13 mouse cellular contexts compared by ENCODE assay signal in genomic region chr16:33677901-33678300, GRCm38 (mm10). TPM values are rescaled to one million over a fixed set of nuclear protein-coding genes. Genes with fewer than 3 reads are reported as not detected.
DNase-seq lines count a peak whose midpoint lies in the region; ATAC-seq and TF ChIP-seq lines count a peak whose summit lies in the region.
"Had no signal": no experiment of that assay in that cellular context is flagged by ENCODE, and none has a peak within 500 bp of the region (broad histone marks: within the 10 kb centered on the region; RNA-seq: fewer than 3 reads in every experiment).

No protein-coding gene starts in this region.

- TF ChIP-seq CTCF in lung, postnatal 0 days (IDR thresholded peaks at IDR 0.05) = no peak
- no peak for TF ChIP-seq CTCF in hindbrain, postnatal 0 days (IDR thresholded peaks at IDR 0.05; ENCODE audit: low read depth)

- peak; percentile 42; the same call in 1 of the 2 replicates for TF ChIP-seq EP300 in lung, postnatal 0 days (IDR thresholded peaks at IDR 0.05)

- H3K27ac ChIP-seq in midbrain, embryonic 10.5 days (replicated peaks) = peak overlapping the region; percentile 60
- H3K27ac ChIP-seq in midbrain, embryonic 14.5 days (replicated peaks; ENCODE audit: low read depth, low read length) = no peak overlapping the region
- peak overlapping the region; percentile 82 for H3K27ac ChIP-seq in lung, postnatal 0 days (ENCODE audit: low read length)
- H3K27ac ChIP-seq in hindbrain, postnatal 0 days = no peak overlapping the region
- H3K27ac ChIP-seq: embryonic facial prominence, embryonic 10.5 days; hindbrain, embryonic 14.5 days had no signal

- H3K27me3 ChIP-seq in midbrain, embryonic 10.5 days (ENCODE audit: low read depth, poor library complexity, severe bottlenecking) = no peaks in the 10 kb centered on the region
- H3K27me3 ChIP-seq in midbrain, embryonic 14.5 days (ENCODE audit: control insufficient read depth, insufficient read depth, low read length) = no peaks in the 10 kb centered on the region
- no peaks in the 10 kb centered on the region for H3K27me3 ChIP-seq in lung, postnatal 0 days (replicated peaks; ENCODE audit: insufficient read depth, low read length)
- no peaks in the 10 kb centered on the region for H3K27me3 ChIP-seq in hindbrain, postnatal 0 days (ENCODE audit: insufficient read depth, low read length)

- DNase-seq in adrenal gland, adult 2 months = peak; percentile 39
- no peak for DNase-seq in adrenal gland, adult 18-20 months (ENCODE audit: low spot score in 2 of 2)
- DNase-seq in midbrain, embryonic 10.5 days (ENCODE audit: low spot score) = no peak
- no peak for DNase-seq in midbrain, embryonic 14.5 days
- peak; percentile 77 for DNase-seq in lung, postnatal 0 days (ENCODE audit: low spot score)
- DNase-seq in hindbrain, postnatal 0 days (ENCODE audit: low spot score) = no peak
- no peak for DNase-seq in ovary, postnatal 14 days (ENCODE audit: low spot score)
- DNase-seq: cerebellum, adult 9-10 months; kidney, adult 8-10 months had no signal

- no peak overlapping the region for H3K4me3 ChIP-seq in midbrain, embryonic 10.5 days
- H3K4me3 ChIP-seq in midbrain, embryonic 14.5 days (replicated peaks; ENCODE audit: low read depth, low read length) = no peak overlapping the region
- H3K4me3 ChIP-seq in lung, postnatal 0 days (ENCODE audit: low read depth, low read length) = no peak overlapping the region
- H3K4me3 ChIP-seq in hindbrain, postnatal 0 days (ENCODE audit: low read length) = no peak overlapping the region
- H3K4me3 ChIP-seq: embryonic facial prominence, embryonic 10.5 days; layer of hippocampus, adult 2 months had no signal

- H3K9me3 ChIP-seq in midbrain, embryonic 10.5 days (replicated peaks) = 0 out of 2 replicates have a peak, but pooled peaks cover 3% of the 10 kb centered on the region
- H3K9me3 ChIP-seq in midbrain, embryonic 14.5 days (ENCODE audit: control insufficient read depth, low read length) = no peaks in the 10 kb centered on the region
- no peaks in the 10 kb centered on the region for H3K9me3 ChIP-seq in lung, postnatal 0 days (ENCODE audit: low read length)
- no peaks in the 10 kb centered on the region for H3K9me3 ChIP-seq in hindbrain, postnatal 0 days (ENCODE audit: low read length)
- H3K9me3 ChIP-seq: embryonic facial prominence, embryonic 10.5 days had no signal

- H3K36me3 ChIP-seq in midbrain, embryonic 10.5 days = no peaks in the 10 kb centered on the region
- H3K36me3 ChIP-seq in midbrain, embryonic 14.5 days (ENCODE audit: control insufficient read depth, insufficient read depth, low read length) = no peaks in the 10 kb centered on the region
- H3K36me3 ChIP-seq in lung, postnatal 0 days (ENCODE audit: insufficient read depth, low read length) = no peaks in the 10 kb centered on the region
- no peaks in the 10 kb centered on the region for H3K36me3 ChIP-seq in hindbrain, postnatal 0 days (ENCODE audit: insufficient read depth, low read length)
- H3K36me3 ChIP-seq: embryonic facial prominence, embryonic 10.5 days had no signal

- WGBS in midbrain, embryonic 10.5 days = 89% methylated on average over 5 of the region's 5 CpGs
- 91% methylated on average over 5 of the region's 5 CpGs for WGBS in midbrain, embryonic 14.5 days
- WGBS in lung, postnatal 0 days = 49% methylated on average over 5 of the region's 5 CpGs
- 90% methylated on average over 5 of the region's 5 CpGs for WGBS in hindbrain, postnatal 0 days

- ATAC-seq in midbrain, embryonic 14.5 days (ENCODE audit: low FRiP score, low TSS enrichment) = no peak
- peak; percentile 22 for ATAC-seq in lung, postnatal 0 days
- ATAC-seq in hindbrain, postnatal 0 days = no peak
- no peak for ATAC-seq in erythroid progenitor cell, adult 5-6 weeks (replicated peaks; ENCODE audit: low FRiP score, poor library complexity, severe bottlenecking)

- H3K9ac ChIP-seq in midbrain, embryonic 14.5 days (replicated peaks; ENCODE audit: low read length) = no peak overlapping the region
- H3K9ac ChIP-seq in lung, postnatal 0 days (replicated peaks; ENCODE audit: low read depth) = no peak overlapping the region
- no peak overlapping the region for H3K9ac ChIP-seq in hindbrain, postnatal 0 days (replicated peaks; ENCODE audit: low read length)
- H3K9ac ChIP-seq: hindbrain, embryonic 14.5 days had no signal

- H3K4me1 ChIP-seq in midbrain, embryonic 10.5 days = peaks cover 42% of the 10 kb centered on the region
- H3K4me1 ChIP-seq in midbrain, embryonic 14.5 days (ENCODE audit: control insufficient read depth, insufficient read depth, low read length) = peaks cover 5% of the 10 kb centered on the region; the same call in 1 of the 2 replicates
- peaks cover 20% of the 10 kb centered on the region for H3K4me1 ChIP-seq in lung, postnatal 0 days (ENCODE audit: insufficient read depth, low read depth, low read length)
- no peaks in the 10 kb centered on the region for H3K4me1 ChIP-seq in hindbrain, postnatal 0 days (ENCODE audit: insufficient read depth, low read length)

- H3K4me2 ChIP-seq in midbrain, embryonic 14.5 days (ENCODE audit: low read length) = no peak overlapping the region
- no peak overlapping the region for H3K4me2 ChIP-seq in lung, postnatal 0 days (replicated peaks; ENCODE audit: low read depth, low read length)
- no peak overlapping the region for H3K4me2 ChIP-seq in hindbrain, postnatal 0 days (ENCODE audit: low read depth, low read length)
- H3K4me2 ChIP-seq: hindbrain, embryonic 14.5 days had no signal

RNA-seq across cellular contexts. Expression of gene Heg1, which starts 6.3 kb away (rescaled TPM):
- total RNA-seq in adrenal gland, adult 2 months (2021) = 10 to 100 TPM; 51.5 to 80.5 TPM
- 25.3 and 32.6 TPM in 2 replicates for polyA plus RNA-seq in adrenal gland, adult 2 months (2012; rRNA removed)
- total RNA-seq in adrenal gland, adult 18-20 months (2021) = 10 to 100 TPM; 41.2 to 56.9 TPM
- polyA plus RNA-seq in midbrain, embryonic 10.5 days (2016; fragmentation: Nextera tagmentation; extraction: Ambion mirVana) = 34.3 and 45.7 TPM in 2 replicates
- polyA plus RNA-seq in midbrain, embryonic 14.5 days (2014; fragmentation: Nextera tagmentation; extraction: Ambion mirVana) = 8.9 and 15.9 TPM in 2 replicates
- polyA plus RNA-seq in lung, postnatal 0 days (2015; fragmentation: Nextera tagmentation; extraction: Ambion mirVana) = 33.5 and 36.2 TPM in 2 replicates
- 22.8 and 30.4 TPM in 2 replicates for total RNA-seq in hindbrain, postnatal 0 days (2014; rRNA removed)
- polyA plus RNA-seq in hindbrain, postnatal 0 days (2015; fragmentation: Nextera tagmentation; extraction: Ambion mirVana) = 7.2 and 8.1 TPM in 2 replicates
- 7.9 and 12.2 TPM in 2 replicates for total RNA-seq in erythroid progenitor cell, adult 5-6 weeks (2015; ENCODE audit: low replicate concordance)
- total RNA-seq in erythroid progenitor cell, adult 5-6 weeks (2017; ENCODE audit: low replicate concordance) = 1.8 and 4.0 TPM in 2 replicates

Comparison
In these comparisons a context has a peak if more than half of its experiments do, and no peak if none do; other contexts are left out.
1. DNase-seq: peak in adrenal gland, adult 2 months (single experiment) and lung, postnatal 0 days (single experiment); none in adrenal gland, adult 18-20 months (0 of 2), midbrain, embryonic 10.5 days (single experiment), midbrain, embryonic 14.5 days (single experiment), hindbrain, postnatal 0 days (single experiment) and ovary, postnatal 14 days (single experiment).
2. H3K27ac ChIP-seq: peak in midbrain, embryonic 10.5 days (single experiment) and lung, postnatal 0 days (single experiment); none in midbrain, embryonic 14.5 days (single experiment) and hindbrain, postnatal 0 days (single experiment).